Mouse (Mus musculus): ENCODE measurements at regions not wholly inside any gene's neighbourhood (a gene's known extent, or its start where the extent isn't known, plus 50 kb on each side); places are given as distances from the start of the nearest gene placed in this dataset.

- TF ChIP-seq CTCF (IDR thresholded peaks at IDR 0.05; ENCODE audit: borderline replicate concordance, insufficient read depth, low read depth, low read length) (no peak), POLR2A (IDR thresholded peaks at IDR 0.05; ENCODE audit: borderline replicate concordance, insufficient read depth, low read length) (no peak)
These were observed 63.2 kb downstream of the Cpn2 start for GRCm38 (mm10) chr16:30204144-30204543.
